Mouse (Mus musculus): Measurements from ENCODE around the gene Olfr1509.
"Not testable (repeated sequence)": the region's sequence is repeated elsewhere in the genome, so short reads cannot be mapped to it uniquely, and the experiment has no call there.

The Olfr1509 gene

GRCm38 (mm10) chr14:52442690-52443089 lies at the start of gene Olfr1509:
Olfr1509 (plus strand) TSS chr14:52442990.
- CTCF ChIA-PET, result no interaction called here
- POLR2A ChIA-PET, result no interaction called here

- CTCF ChIA-PET, result no interaction called here
- POLR2A ChIA-PET, result no interaction called here
Measured at GRCm38 (mm10) chr14:52397279-52397678, 45.5 kb upstream of the Olfr1509 start, which contains the start of gene Olfr1511. Olfr1511 (minus strand) TSS chr14:52397379.

GRCm38 (mm10) chr14:52410142-52410919 lies 32.5 kb upstream of the Olfr1509 start:
- POLR2A ChIA-PET, CTCF ChIA-PET: not testable (repeated sequence)

GRCm38 (mm10) chr14:52414273-52414672 lies 28.5 kb upstream of the Olfr1509 start, which contains the start of gene Olfr1510:
Olfr1510 (minus strand) TSS chr14:52414373.
- POLR2A ChIA-PET, result no interaction called here
- CTCF ChIA-PET, result no interaction called here

- CTCF ChIA-PET, result no interaction called here
- POLR2A ChIA-PET, result no interaction called here
Measured at GRCm38 (mm10) chr14:52427686-52428085, 15.1 kb upstream of the Olfr1509 start.

- POLR2A ChIA-PET, result interaction anchor here in 1 of 4 experiments (0.7 kb wide), 1 partner anchor 57 kb away, joined by 3 read pairs; no protein-coding TSS in a partner anchor
Measured at GRCm38 (mm10) chr14:52451138-52451537, 8.3 kb downstream of the Olfr1509 start.

GRCm38 (mm10) chr14:52461928-52462327 lies 19.1 kb downstream of the Olfr1509 start:
- ChIA-PET CTCF (no interaction called here), POLR2A (no interaction called here)

More at GRCm38 (mm10) chr14:52451138-52451537, 8.3 kb downstream of the Olfr1509 start:
- CTCF ChIA-PET, result no interaction called here

- CTCF ChIA-PET, result interaction anchor here in 1 of 4 experiments (0.7 kb wide), 2 partner anchors 40 to 193 kb away, joined by 5 to 12 read pairs; no protein-coding TSS in a partner anchor
- POLR2A ChIA-PET, result no interaction called here
Measured at GRCm38 (mm10) chr14:52465738-52466137, 22.9 kb downstream of the Olfr1509 start.

GRCm38 (mm10) chr14:52467395-52467794 lies 24.6 kb downstream of the Olfr1509 start, which contains the start of gene Olfr1508:
Olfr1508 (minus strand) TSS chr14:52467495.
- POLR2A ChIA-PET, result no interaction called here
- CTCF ChIA-PET, result no interaction called here

GRCm38 (mm10) chr14:52495516-52495915 lies 52.7 kb downstream of the Olfr1509 start, which contains the start of gene Olfr1507:
Olfr1507 (minus strand) TSS chr14:52495749.
- ChIA-PET POLR2A (no interaction called here), CTCF (no interaction called here)
